8 mouse cellular contexts compared by ENCODE assay signal in genomic region chr7:137085969-137086606, GRCm38 (mm10).
DNase-seq lines count a peak whose midpoint lies in the region; ATAC-seq and TF ChIP-seq lines count a peak whose summit lies in the region.

No protein-coding gene starts in this region.

- WGBS in stomach, embryonic 16.5 days = 15% methylated on average over 14 of the region's 14 CpGs

- H3K27ac ChIP-seq in gastrocnemius, adult 2 months = peak overlapping the region; percentile 52; the same call in 1 of the 2 replicates
- peak overlapping the region; percentile 60 for H3K27ac ChIP-seq in stomach, embryonic 16.5 days (ENCODE audit: low read length)

- ATAC-seq in stomach, embryonic 16.5 days (ENCODE audit: insufficient read depth, low FRiP score) = peak; percentile 80

- peaks cover 18% of the 10 kb centered on the region for H3K4me1 ChIP-seq in stomach, embryonic 16.5 days (ENCODE audit: control insufficient read depth, insufficient read depth, low read length)

- TF ChIP-seq CTCF in gastrocnemius, adult 2 months (IDR thresholded peaks at IDR 0.05) = no peak

- no peaks in the 10 kb centered on the region for H3K36me3 ChIP-seq in stomach, embryonic 16.5 days (ENCODE audit: control insufficient read depth, insufficient read depth, low read length)

- H3K4me2 ChIP-seq in stomach, embryonic 16.5 days (ENCODE audit: low read depth, low read length) = no peak overlapping the region; the same call in 1 of the 2 replicates

- H3K9me3 ChIP-seq in stomach, embryonic 16.5 days (replicated peaks; ENCODE audit: control insufficient read depth, low read length) = no peaks in the 10 kb centered on the region

- H3K9ac ChIP-seq in stomach, embryonic 16.5 days (ENCODE audit: low read length) = 0 out of 2 replicates have a peak overlapping the region, but pooled peaks have one; percentile 25

- H3K4me3 ChIP-seq in gastrocnemius, adult 2 months = no peak overlapping the region
- no peak overlapping the region for H3K4me3 ChIP-seq in stomach, embryonic 16.5 days (replicated peaks; ENCODE audit: low read length)

- intact Hi-C loops in left cerebral cortex, postnatal 4 days (cut with DNase I) = no loop called here
- intact Hi-C loops in gastrocnemius, adult 2 months (cut with DNase I) = no loop called here

- peak; percentile 63 for DNase-seq in left cerebral cortex, postnatal 4 days
- no peak for DNase-seq in left cerebral cortex, adult 8-10 months (ENCODE audit: low spot score in 2 of 2)
- peak; percentile 85 for DNase-seq in gastrocnemius, adult 2 months
- peak; percentile 16 for DNase-seq in hindlimb bud, embryonic 11.5 days (ENCODE audit: extremely low spot score, low read depth, low spot score)
- DNase-seq in lung, adult 18-20 months = peak; percentile 74 to 84
- no peak for DNase-seq in layer of hippocampus, adult 8-10 months (ENCODE audit: low spot score in 2 of 2)
- DNase-seq in thymus, postnatal 25 days = no peak

- no peaks in the 10 kb centered on the region for H3K27me3 ChIP-seq in stomach, embryonic 16.5 days (ENCODE audit: control insufficient read depth, insufficient read depth, low read length)

Comparison
In these comparisons a context has a peak if more than half of its experiments do, and no peak if none do; other contexts are left out.
1. DNase-seq: peak in left cerebral cortex, postnatal 4 days (single experiment), gastrocnemius, adult 2 months (single experiment), hindlimb bud, embryonic 11.5 days (single experiment) and lung, adult 18-20 months (2 of 2); none in left cerebral cortex, adult 8-10 months (0 of 2), layer of hippocampus, adult 8-10 months (0 of 2) and thymus, postnatal 25 days (single experiment).